Mouse (Mus musculus) lung, embryonic 15.5 days (tissue): ENCODE measurements at regions not wholly inside any gene's neighbourhood (a gene's known extent, or its start where the extent isn't known, plus 50 kb on each side); places are given as distances from the start of the nearest gene placed in this dataset.

Experiments
- ATAC-seq: fragments of 200-750 bp; cut with Nextera tagmentation; 2 replicates; pipeline ENCODE4 v1.8.0; 2017; ENCODE audit warnings: moderate number of reproducible peaks, borderline replicate concordance; ENCODE audit not compliant: low FRiP score, low TSS enrichment; ENCODE audit errors: extremely low read depth
- H3K27ac ChIP-seq: fragments of 300-500 bp; sonication (generic); 2 replicates; pipeline ENCODE4 v1.5.1; 2015; ENCODE audit warnings: moderate library complexity, mild to moderate bottlenecking, inconsistent platforms
- H3K27me3 ChIP-seq: fragments of 300-500 bp; sonication (generic); 2 replicates; pipeline ENCODE4 v1.6.1; 2015; ENCODE audit warnings: inconsistent platforms
- H3K36me3 ChIP-seq: fragments of 300-500 bp; sonication (generic); 2 replicates; pipeline ENCODE4 v1.6.1; 2015; ENCODE audit warnings: inconsistent platforms
- H3K4me1 ChIP-seq: fragments of 300-500 bp; sonication (generic); 2 replicates; pipeline ENCODE4 v1.6.1; 2015; ENCODE audit warnings: inconsistent platforms
- H3K4me2 ChIP-seq: fragments of 300-500 bp; sonication (generic); 2 replicates; pipeline ENCODE4 v1.6.1; 2015; ENCODE audit warnings: inconsistent platforms, mild to moderate bottlenecking, moderate library complexity
- H3K4me3 ChIP-seq: fragments of 300-500 bp; sonication (generic); 2 replicates; pipeline ENCODE4 v1.5.1; 2015; ENCODE audit warnings: mild to moderate bottlenecking, inconsistent platforms
- H3K9ac ChIP-seq: fragments of 300-500 bp; sonication (generic); 2 replicates; pipeline ENCODE4 v1.6.1; 2015; ENCODE audit warnings: inconsistent platforms
- H3K9me3 ChIP-seq: fragments of 300-500 bp; sonication (generic); 2 replicates; pipeline ENCODE4 v1.6.1; 2016; ENCODE audit warnings: inconsistent platforms
- WGBS: fragments of 180-500 bp; shearing (Covaris S2); methylation state at CpG from one replicate; pipeline ENCODE4 v1.1.7; 2015; 5-methylcytosine and 5-hydroxymethylcytosine counted together

DNA sequence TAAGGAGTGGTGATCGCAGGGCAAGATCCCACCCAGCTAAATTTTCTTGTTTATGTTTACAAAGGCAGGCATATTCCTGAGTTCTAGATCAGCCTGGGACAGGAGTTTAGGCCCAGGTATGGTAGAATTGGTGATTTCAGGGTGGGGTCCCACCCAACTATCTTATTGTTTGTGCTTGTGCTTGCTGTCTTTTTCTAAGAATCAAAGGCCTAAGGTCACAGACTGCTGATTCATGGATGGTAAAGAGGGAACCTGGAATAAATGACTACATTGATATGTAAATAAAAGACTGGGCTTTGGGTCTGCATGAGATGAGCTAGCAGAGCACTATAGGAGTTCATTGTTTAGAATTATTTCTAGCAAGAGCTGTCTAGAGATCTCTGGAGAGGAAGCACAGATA is 152.3 kb upstream of the Slc7a11 start:
- no peak overlapping the region for H3K9ac ChIP-seq
- ATAC-seq, result no peak
- H3K27me3 ChIP-seq, result no peaks in the 10 kb centered on the region
- no peaks in the 10 kb centered on the region for H3K4me1 ChIP-seq
- no peaks in the 10 kb centered on the region for H3K36me3 ChIP-seq
- no peak overlapping the region for H3K4me3 ChIP-seq
- H3K4me2 ChIP-seq, result no peak overlapping the region
- WGBS, result 95% methylated on average over 1 of the region's 1 CpGs
- H3K9me3 ChIP-seq, result no peaks in the 10 kb centered on the region
- H3K27ac ChIP-seq, result no peak overlapping the region

GRCm38 (mm10) chr3:50584323-50584722 is 140.9 kb upstream of the Slc7a11 start:
- Histone ChIP-seq H3K4me3 (no peak overlapping the region), H3K27me3 (no peaks in the 10 kb centered on the region), H3K4me1 (no peaks in the 10 kb centered on the region), H3K27ac (no peak overlapping the region), H3K9me3 (no peaks in the 10 kb centered on the region), H3K4me2 (no peak overlapping the region), H3K36me3 (no peaks in the 10 kb centered on the region), H3K9ac (no peak overlapping the region)
- no peak for ATAC-seq
- WGBS, result 81% methylated on average over 1 of the region's 1 CpGs

- no peak overlapping the region for H3K4me2 ChIP-seq
- no peaks in the 10 kb centered on the region for H3K4me1 ChIP-seq
- no peak for ATAC-seq
- H3K9ac ChIP-seq, result no peak overlapping the region
- no peak overlapping the region for H3K4me3 ChIP-seq
- no peak overlapping the region for H3K27ac ChIP-seq
- 56% methylated on average over 6 of the region's 6 CpGs for WGBS
- no peaks in the 10 kb centered on the region for H3K9me3 ChIP-seq
- H3K27me3 ChIP-seq, result no peaks in the 10 kb centered on the region
- H3K36me3 ChIP-seq, result no peaks in the 10 kb centered on the region
These were observed 140.1 kb upstream of the Slc7a11 start for GRCm38 (mm10) chr3:50583475-50583874.

DNA sequence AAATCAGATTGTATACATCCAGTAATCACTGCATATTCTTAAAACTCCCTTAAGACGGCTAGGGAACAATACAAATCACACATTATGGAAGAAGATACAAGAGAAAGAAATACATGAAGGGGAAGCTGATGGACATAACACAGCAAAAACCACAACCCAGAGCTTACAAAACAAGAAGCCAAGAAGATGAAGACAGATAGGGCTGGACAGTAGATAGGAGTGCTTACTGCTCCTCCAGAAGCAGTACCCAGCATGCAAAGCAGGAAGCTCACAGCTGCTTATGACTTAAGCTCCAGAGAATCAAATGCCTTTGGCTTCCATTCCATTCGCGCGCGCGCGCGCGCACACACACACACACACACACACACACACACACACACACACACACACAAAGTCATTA is 131.0 kb upstream of the Slc7a11 start:
- H3K27ac ChIP-seq, result no peak overlapping the region
- no peaks in the 10 kb centered on the region for H3K36me3 ChIP-seq
- ATAC-seq, result no peak
- H3K9me3 ChIP-seq, result no peaks in the 10 kb centered on the region
- H3K4me1 ChIP-seq, result no peaks in the 10 kb centered on the region
- 97% methylated on average over 9 of the region's 9 CpGs for WGBS
- no peak overlapping the region for H3K9ac ChIP-seq
- no peak overlapping the region for H3K4me3 ChIP-seq
- no peak overlapping the region for H3K4me2 ChIP-seq
- no peaks in the 10 kb centered on the region for H3K27me3 ChIP-seq

DNA sequence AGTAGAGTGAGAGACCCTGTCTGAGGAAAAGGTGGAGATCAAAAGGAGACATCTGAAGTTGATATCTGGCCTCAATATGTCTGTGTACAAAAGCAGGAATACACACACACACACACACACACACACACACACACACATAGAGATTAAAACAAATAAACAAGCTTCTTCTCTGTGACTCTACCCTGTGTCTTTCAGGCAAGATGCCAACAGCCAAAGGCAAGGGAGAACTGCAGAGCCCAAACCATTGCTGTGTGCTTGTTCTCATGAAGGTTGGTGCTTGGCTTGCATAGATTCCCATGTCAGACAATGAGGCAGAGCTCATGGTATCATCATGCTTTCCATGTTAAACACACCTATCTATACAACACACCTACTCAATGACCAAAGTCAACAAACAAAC is 126.6 kb upstream of the Slc7a11 start:
- Histone ChIP-seq H3K9me3 (no peaks in the 10 kb centered on the region), H3K4me2 (no peak overlapping the region), H3K4me1 (no peaks in the 10 kb centered on the region), H3K36me3 (no peaks in the 10 kb centered on the region), H3K27me3 (no peaks in the 10 kb centered on the region), H3K9ac (no peak overlapping the region), H3K4me3 (no peak overlapping the region), H3K27ac (no peak overlapping the region)
- no peak for ATAC-seq

DNA sequence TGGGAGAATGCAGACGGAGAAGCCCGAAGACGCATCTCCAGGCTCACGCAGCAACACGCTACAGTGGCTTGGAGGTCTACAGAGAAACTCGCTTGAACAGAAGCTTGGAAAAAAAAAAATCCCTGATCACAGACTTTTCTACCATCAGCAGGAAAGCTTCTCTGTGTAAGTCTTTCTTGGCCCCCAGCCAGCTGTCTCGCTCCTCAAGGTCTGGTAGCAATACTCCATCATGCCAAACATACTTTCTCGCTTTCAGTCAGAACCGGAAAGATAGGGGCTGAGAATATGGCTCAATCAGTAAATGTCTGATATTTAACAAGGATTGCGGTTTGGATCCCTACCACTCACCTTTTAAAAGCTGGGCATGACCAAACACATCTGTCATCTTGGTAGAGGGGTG is 126.2 kb upstream of the Slc7a11 start:
- H3K36me3 ChIP-seq, result no peaks in the 10 kb centered on the region
- WGBS, result 56% methylated on average over 10 of the region's 10 CpGs
- H3K4me3 ChIP-seq, result no peak overlapping the region
- no peaks in the 10 kb centered on the region for H3K4me1 ChIP-seq
- no peak overlapping the region for H3K4me2 ChIP-seq
- H3K9ac ChIP-seq, result no peak overlapping the region
- no peak for ATAC-seq
- no peak overlapping the region for H3K27ac ChIP-seq
- no peaks in the 10 kb centered on the region for H3K9me3 ChIP-seq
- H3K27me3 ChIP-seq, result no peaks in the 10 kb centered on the region

GRCm38 (mm10) chr3:50554150-50554549 is 110.7 kb upstream of the Slc7a11 start:
- H3K9ac ChIP-seq, result no peak overlapping the region
- no peak overlapping the region for H3K4me2 ChIP-seq
- no peaks in the 10 kb centered on the region for H3K27me3 ChIP-seq
- H3K36me3 ChIP-seq, result no peaks in the 10 kb centered on the region
- H3K4me1 ChIP-seq, result no peaks in the 10 kb centered on the region
- no peaks in the 10 kb centered on the region for H3K9me3 ChIP-seq
- H3K4me3 ChIP-seq, result no peak overlapping the region
- no peak for ATAC-seq
- H3K27ac ChIP-seq, result no peak overlapping the region
- WGBS, result 8% methylated on average over 1 of the region's 1 CpGs

- H3K27me3 ChIP-seq, result no peaks in the 10 kb centered on the region
- WGBS, result 87% methylated on average over 4 of the region's 4 CpGs
- H3K4me3 ChIP-seq, result no peak overlapping the region
- no peak overlapping the region for H3K27ac ChIP-seq
- H3K4me1 ChIP-seq, result no peaks in the 10 kb centered on the region
- H3K9me3 ChIP-seq, result no peaks in the 10 kb centered on the region
- no peak overlapping the region for H3K4me2 ChIP-seq
- no peak for ATAC-seq
- no peaks in the 10 kb centered on the region for H3K36me3 ChIP-seq
- no peak overlapping the region for H3K9ac ChIP-seq
These were observed 105.2 kb upstream of the Slc7a11 start for GRCm38 (mm10) chr3:50548568-50548967.

- no peaks in the 10 kb centered on the region for H3K4me1 ChIP-seq
- no peak for ATAC-seq
- H3K4me2 ChIP-seq, result no peak overlapping the region
- no peak overlapping the region for H3K9ac ChIP-seq
- WGBS, result 60% methylated on average over 2 of the region's 2 CpGs
- H3K36me3 ChIP-seq, result no peaks in the 10 kb centered on the region
- no peak overlapping the region for H3K27ac ChIP-seq
- no peaks in the 10 kb centered on the region; the same call in 1 of the 2 replicates for H3K9me3 ChIP-seq
- no peaks in the 10 kb centered on the region for H3K27me3 ChIP-seq
- H3K4me3 ChIP-seq, result no peak overlapping the region
These were observed 87.2 kb upstream of the Slc7a11 start for GRCm38 (mm10) chr3:50530654-50531053.

GRCm38 (mm10) chr3:50524006-50524405 is 80.6 kb upstream of the Slc7a11 start:
- no peak for ATAC-seq
- 52% methylated on average over 1 of the region's 1 CpGs for WGBS
- no peak overlapping the region for H3K9ac ChIP-seq

DNA sequence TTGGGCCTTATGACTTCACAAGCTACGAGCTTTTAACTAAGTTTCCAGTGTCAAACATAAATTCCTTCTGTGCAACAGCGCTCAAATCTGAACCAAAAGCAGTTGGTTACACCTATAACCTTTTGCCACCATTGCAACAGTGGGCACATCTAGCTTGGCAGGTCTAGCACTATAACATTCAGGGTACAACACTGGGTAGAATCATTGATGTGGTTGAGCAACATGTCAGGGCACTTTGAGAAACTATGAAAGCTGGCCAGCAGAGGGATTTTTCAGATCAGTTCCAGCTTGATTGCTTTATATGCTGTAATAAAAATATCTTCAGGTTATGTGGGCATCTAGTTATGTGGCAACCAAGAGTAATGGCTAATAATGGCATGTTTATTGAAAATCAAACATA is 63.8 kb upstream of the Slc7a11 start:
- Histone ChIP-seq H3K9ac (no peak overlapping the region), H3K9me3 (no peaks in the 10 kb centered on the region), H3K27me3 (no peaks in the 10 kb centered on the region), H3K4me2 (no peak overlapping the region), H3K36me3 (no peaks in the 10 kb centered on the region), H3K27ac (no peak overlapping the region), H3K4me3 (no peak overlapping the region), H3K4me1 (no peaks in the 10 kb centered on the region)
- 87% methylated on average over 2 of the region's 2 CpGs for WGBS
- ATAC-seq, result no peak

More at GRCm38 (mm10) chr3:50524006-50524405, 80.6 kb upstream of the Slc7a11 start:
- no peak overlapping the region for H3K27ac ChIP-seq
- no peaks in the 10 kb centered on the region for H3K4me1 ChIP-seq
- no peaks in the 10 kb centered on the region for H3K27me3 ChIP-seq
- no peaks in the 10 kb centered on the region for H3K36me3 ChIP-seq
- no peak overlapping the region for H3K4me2 ChIP-seq
- no peaks in the 10 kb centered on the region for H3K9me3 ChIP-seq
- no peak overlapping the region for H3K4me3 ChIP-seq
